Mouse (Mus musculus) urinary bladder, adult 2 months (tissue): ENCODE data around the gene Gm14409. TPM values are rescaled to one million over a fixed set of nuclear protein-coding genes. Genes with fewer than 3 reads are reported as not detected.
"Not testable (repeated sequence)": the region's sequence is repeated elsewhere in the genome, so short reads cannot be mapped to it uniquely, and the experiment has no call there.

Experiments used
- DNase-seq: peaks from one replicate; pipeline ENCODE4 v3.0.0; 2022; ENCODE audit warnings: low spot score
- polyA plus RNA-seq: library from polyadenylated mRNA; depleted of rRNA; stranded (reverse); fragments of >200 nt; gene quantifications from 2 replicates; pipeline ENCODE4 v1.2.3, GENCODE M21; 2012; rRNA removed

The Gm14409 gene
- polyA plus RNA-seq = 0.10 TPM in 1 of 2 replicates, not detected in the other

GRCm38 (mm10) chr2:177266936-177267335 is at the start of gene Gm14409:
TSS of gene Gm14409 (minus strand) at chr2:177267036.
- DNase-seq = not testable (repeated sequence)

- DNase-seq = not testable (repeated sequence)
These were observed 42.8 kb upstream of the Gm14409 start for GRCm38 (mm10) chr2:177309627-177310026.

- not testable (repeated sequence) for DNase-seq
These were observed 38.1 kb upstream of the Gm14409 start for GRCm38 (mm10) chr2:177304980-177305379.

GRCm38 (mm10) chr2:177283701-177284100 is 16.9 kb upstream of the Gm14409 start:
- DNase-seq = not testable (repeated sequence)

- DNase-seq = not testable (repeated sequence)
These were observed 10.9 kb upstream of the Gm14409 start for GRCm38 (mm10) chr2:177277754-177278153.

GRCm38 (mm10) chr2:177272237-177272636 is 5.4 kb upstream of the Gm14409 start:
- not testable (repeated sequence) for DNase-seq

- not testable (repeated sequence) for DNase-seq
These were observed 19.4 kb downstream of the Gm14409 start for GRCm38 (mm10) chr2:177247449-177247848.

- not testable (repeated sequence) for DNase-seq
These were observed 36.4 kb downstream of the Gm14409 start for GRCm38 (mm10) chr2:177230461-177230860.

Other genes starting within 250 kb of the Gm14409 start
- gene Gm14401, start 192.7 kb downstream of the Gm14409 start, polyA plus RNA-seq = 0.17 TPM in 1 of 2 replicates, not detected in the other
- gene Gm14410, start 60.6 kb downstream of the Gm14409 start, polyA plus RNA-seq = 21.4 and 23.7 TPM in 2 replicates
- gene Gm14412, start 57.3 kb upstream of the Gm14409 start, polyA plus RNA-seq = 1.2 and 1.4 TPM in 2 replicates
- gene Gm14418, start 131.3 kb upstream of the Gm14409 start, polyA plus RNA-seq = 10.7 and 15.7 TPM in 2 replicates
- 36.2 and 38.5 TPM in 2 replicates for gene Zfp970, start 197.7 kb upstream of the Gm14409 start, polyA plus RNA-seq
- gene Gm14403, start 231.2 kb upstream of the Gm14409 start, polyA plus RNA-seq = 13.7 and 14.0 TPM in 2 replicates